Mouse (Mus musculus) heart, embryonic 11.5 days (tissue): ENCODE results near the gene Ddx4. TPM values are rescaled to one million over a fixed set of nuclear protein-coding genes. Genes with fewer than 3 reads are reported as not detected.
A peak's percentile ranks its signal among the peaks of the same experiment; 100 is the strongest.

Source experiments
- ATAC-seq: fragments of 200-750 bp; cut with Nextera tagmentation; replicated peaks from 2 replicates; pipeline ENCODE4 v1.8.0; 2017; ENCODE audit warnings: moderate library complexity; ENCODE audit not compliant: insufficient number of reproducible peaks, low FRiP score, low TSS enrichment
- H3K27ac ChIP-seq: fragments of 300-500 bp; sonication (generic); 2 replicates; pipeline ENCODE4 v1.5.1; 2014; ENCODE audit warnings: mild to moderate bottlenecking, low read depth, low read length
- H3K27me3 ChIP-seq: fragments of 300-500 bp; sonication (generic); 2 replicates; pipeline ENCODE4 v1.6.1; 2014; ENCODE audit warnings: mild to moderate bottlenecking, low read length, mixed read lengths; ENCODE audit not compliant: control insufficient read depth, insufficient read depth
- H3K36me3 ChIP-seq: fragments of 300-500 bp; sonication (generic); 2 replicates; pipeline ENCODE4 v1.6.1; 2014; ENCODE audit warnings: mild to moderate bottlenecking, low read length, moderate library complexity, mixed read lengths; ENCODE audit not compliant: control insufficient read depth, insufficient read depth
- H3K4me1 ChIP-seq: fragments of 300-500 bp; sonication (generic); 2 replicates; pipeline ENCODE4 v1.6.1; 2014; ENCODE audit warnings: low read length; ENCODE audit not compliant: control insufficient read depth, insufficient read depth
- H3K4me2 ChIP-seq: fragments of 300-500 bp; sonication (generic); 2 replicates; pipeline ENCODE4 v1.6.1; 2014; ENCODE audit warnings: mild to moderate bottlenecking, moderate library complexity
- H3K4me3 ChIP-seq: fragments of 300-500 bp; sonication (generic); 2 replicates; pipeline ENCODE4 v1.5.1; 2014; ENCODE audit warnings: low read depth, low read length
- H3K9ac ChIP-seq: fragments of 300-500 bp; sonication (generic); 2 replicates; pipeline ENCODE4 v1.6.1; 2014; ENCODE audit warnings: mild to moderate bottlenecking, low read depth, low read length, moderate library complexity
- H3K9me3 ChIP-seq: fragments of 300-500 bp; sonication (generic); replicated peaks from 2 replicates; pipeline ENCODE4 v1.6.1; 2016; ENCODE audit warnings: low read length; ENCODE audit not compliant: control insufficient read depth
- whole genome bisulfite sequencing: fragments of 180-500 bp; shearing (Covaris S2); extraction: QIAGEN DNeasy Blood & Tissue Kit; methylation state at CpG from one replicate; pipeline ENCODE4 v1.1.7; 2014; ENCODE audit not compliant: insufficient replicate concordance; 5-methylcytosine and 5-hydroxymethylcytosine counted together
- polyA plus RNA-seq: library from polyadenylated mRNA; unstranded; fragments of >200 nt; fragmentation: Nextera tagmentation; extraction: Ambion mirVana; gene quantifications from 2 replicates; pipeline ENCODE4 v1.2.1, GENCODE M21; 2014

Ddx4 gene
- polyA plus RNA-seq, result 1.2 TPM in 2 replicates

DNA sequence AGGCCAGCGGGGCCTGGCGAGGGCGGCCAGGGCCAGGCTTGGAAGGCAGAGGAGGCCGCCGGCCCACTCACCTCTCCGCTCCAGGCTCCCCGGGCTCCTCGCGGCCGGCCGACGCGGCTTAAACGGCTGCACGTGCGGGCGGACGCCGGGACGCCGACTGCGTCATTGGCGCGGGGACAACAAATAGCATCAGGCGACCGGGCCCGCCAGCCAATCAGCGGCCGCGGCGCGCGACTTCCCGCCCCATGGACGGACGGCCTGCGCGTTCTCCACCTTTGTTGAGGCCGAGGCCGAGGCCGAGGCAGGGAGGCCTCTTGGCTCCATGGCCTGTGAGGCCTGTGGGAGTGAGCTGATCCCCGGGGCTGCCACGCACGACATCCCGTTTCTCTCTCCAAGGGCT is at the start of gene Ddx4:
TSS of gene Ddx4 (minus strand) at position 271 of the 400 bp plus-strand sequence.
- Histone ChIP-seq H3K9me3 (peaks cover 7% of the 10 kb centered on the region), H3K36me3 (no peaks in the 10 kb centered on the region), H3K4me3 (no peak within 1 kb of the TSS), H3K27me3 (no peaks in the 10 kb centered on the region), H3K9ac (no peak within 1 kb of the TSS), H3K27ac (no peak within 1 kb of the TSS), H3K4me1 (no peaks in the 10 kb centered on the region), H3K4me2 (peak within 1 kb of the TSS; percentile 40)
- 57% methylated on average over 45 of the region's 45 CpGs for whole genome bisulfite sequencing
- no peak for ATAC-seq

DNA sequence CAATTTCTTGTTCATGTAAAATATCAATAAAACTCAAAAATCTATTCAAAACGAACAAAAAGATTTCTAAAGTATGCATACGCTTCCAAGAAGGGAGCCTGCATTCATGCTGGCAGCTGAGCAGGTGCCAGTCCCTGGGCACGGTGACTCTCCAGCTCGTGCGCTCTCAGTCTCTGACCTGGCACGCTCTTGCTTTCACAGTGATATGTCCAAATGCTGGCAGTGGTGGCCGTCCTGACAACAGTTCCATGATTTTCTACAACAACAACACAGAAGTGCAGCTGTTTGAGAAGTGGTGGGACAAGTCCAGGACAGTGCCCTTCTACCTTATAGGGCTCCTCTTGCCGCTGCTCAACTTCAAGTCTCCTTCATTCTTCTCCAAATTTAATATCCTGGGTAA is 49.0 kb upstream of the Ddx4 start:
- WGBS, result 83% methylated on average over 8 of the region's 8 CpGs
- H3K9me3 ChIP-seq, result no peaks in the 10 kb centered on the region

DNA sequence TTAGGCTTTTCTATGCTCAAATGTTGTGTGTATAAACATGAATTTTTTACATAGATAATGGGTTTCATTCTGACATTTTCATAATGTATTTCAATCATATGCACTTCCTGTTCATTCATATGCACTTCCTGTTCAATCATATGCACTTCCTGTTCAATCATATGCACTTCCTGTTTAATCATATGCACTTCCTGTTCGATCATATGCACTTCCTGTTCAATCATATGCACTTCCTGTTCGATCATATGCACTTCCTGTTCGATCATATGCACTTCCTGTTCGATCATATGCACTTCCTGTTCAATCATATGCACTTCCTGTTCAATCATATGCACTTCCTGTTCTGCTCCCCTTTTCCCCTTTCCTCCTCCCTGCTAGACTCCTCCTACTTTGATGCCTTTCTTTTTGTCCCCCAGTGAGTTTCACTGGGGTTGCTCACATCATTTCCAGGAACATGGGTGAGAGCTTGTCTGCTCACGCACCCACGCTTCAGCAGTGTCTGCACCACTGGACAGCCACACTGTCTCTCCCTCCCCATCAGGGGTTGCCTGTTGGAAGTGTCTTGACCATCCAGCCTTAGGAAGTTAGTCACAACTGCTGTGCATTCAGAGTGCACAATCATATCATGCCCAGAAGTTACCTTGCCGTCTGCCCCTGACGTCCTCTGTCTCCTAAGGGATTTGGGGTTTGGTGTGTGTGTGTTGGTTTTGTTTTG is 43.4 kb upstream of the Ddx4 start:
- no peak for ATAC-seq
- H3K4me2 ChIP-seq, result no peak overlapping the region
- 91% methylated on average over 8 of the region's 8 CpGs for WGBS
- H3K36me3 ChIP-seq, result peaks cover 9% of the 10 kb centered on the region
- H3K9me3 ChIP-seq, result peaks cover 3% of the 10 kb centered on the region; the same call in 1 of the 2 replicates
- H3K27ac ChIP-seq, result no peak overlapping the region
- no peak overlapping the region for H3K4me3 ChIP-seq
- H3K9ac ChIP-seq, result no peak overlapping the region
- no peaks in the 10 kb centered on the region for H3K27me3 ChIP-seq
- H3K4me1 ChIP-seq, result no peaks in the 10 kb centered on the region

More for the DNA sequence above, 49.0 kb upstream of the Ddx4 start:
- H3K9ac ChIP-seq, result no peak overlapping the region
- H3K4me1 ChIP-seq, result no peaks in the 10 kb centered on the region
- no peak overlapping the region for H3K4me3 ChIP-seq
- ATAC-seq, result no peak
- no peak overlapping the region for H3K4me2 ChIP-seq
- 0 out of 2 replicates have a peak, but pooled peaks cover 3% of the 10 kb centered on the region for H3K36me3 ChIP-seq
- no peaks in the 10 kb centered on the region for H3K27me3 ChIP-seq
- H3K27ac ChIP-seq, result no peak overlapping the region

DNA sequence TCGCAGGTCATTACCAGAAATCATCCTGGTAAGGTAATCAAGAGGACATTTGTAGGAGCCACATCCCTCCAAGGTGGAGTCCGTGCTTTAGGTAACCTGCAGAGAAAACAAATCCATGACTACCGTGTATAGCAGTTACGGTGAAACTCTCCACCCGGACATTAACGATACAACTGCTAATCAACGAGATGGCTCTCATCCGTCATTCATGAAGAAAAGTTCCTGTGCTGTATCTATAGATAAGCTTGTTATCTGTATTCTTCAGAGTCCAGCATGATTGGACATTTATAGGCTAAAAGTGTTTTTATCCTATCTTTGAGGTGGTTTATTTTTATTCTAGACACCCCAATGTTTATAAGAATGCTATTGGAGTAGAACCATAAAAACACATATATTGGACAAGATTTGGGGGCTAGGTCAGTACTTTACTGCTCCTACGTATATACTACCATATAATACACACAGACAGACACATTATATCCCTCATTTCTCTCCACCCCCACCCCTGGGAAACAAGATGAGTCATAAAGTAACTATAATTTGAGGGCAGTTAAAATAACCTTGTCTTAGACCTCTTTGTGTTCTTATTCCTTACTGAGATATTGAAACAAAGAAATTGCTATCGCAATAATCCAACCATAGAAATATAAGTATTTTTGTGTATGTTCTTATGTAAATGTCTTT is 40.7 kb upstream of the Ddx4 start:
- H3K27ac ChIP-seq, result no peak overlapping the region
- H3K9me3 ChIP-seq, result peaks cover 3% of the 10 kb centered on the region; the same call in 1 of the 2 replicates
- no peak overlapping the region for H3K9ac ChIP-seq
- H3K4me1 ChIP-seq, result no peaks in the 10 kb centered on the region
- no peak for ATAC-seq
- H3K4me3 ChIP-seq, result no peak overlapping the region
- no peak overlapping the region for H3K4me2 ChIP-seq
- WGBS, result 76% methylated on average over 10 of the region's 10 CpGs
- H3K36me3 ChIP-seq, result peaks cover 6% of the 10 kb centered on the region
- no peaks in the 10 kb centered on the region for H3K27me3 ChIP-seq

DNA sequence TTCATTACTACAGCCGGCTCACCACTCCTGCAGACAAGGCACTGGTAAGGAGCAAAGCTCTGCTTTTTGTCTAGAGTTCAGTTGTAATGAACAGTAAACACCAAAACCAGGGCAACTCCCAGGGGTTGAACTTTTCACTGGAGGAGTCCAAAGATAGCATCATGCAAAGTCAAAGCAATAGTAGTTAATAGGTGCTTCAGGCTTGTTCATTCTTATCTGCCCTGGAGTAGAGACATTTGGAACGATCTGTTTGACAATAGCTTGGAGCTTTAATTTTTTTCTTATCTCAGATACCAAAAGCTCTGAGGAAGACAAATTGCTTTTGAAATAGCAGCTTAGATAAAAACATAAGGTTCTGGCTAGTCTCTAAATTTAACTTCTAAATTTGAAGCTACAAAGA is 33.9 kb upstream of the Ddx4 start:
- Histone ChIP-seq H3K9me3 (no peaks in the 10 kb centered on the region), H3K4me2 (no peak overlapping the region), H3K4me1 (peaks cover 6% of the 10 kb centered on the region), H3K4me3 (no peak overlapping the region), H3K27ac (no peak overlapping the region), H3K9ac (no peak overlapping the region), H3K27me3 (no peaks in the 10 kb centered on the region), H3K36me3 (no peaks in the 10 kb centered on the region)
- ATAC-seq, result no peak
- 30% methylated on average over 2 of the region's 2 CpGs for WGBS

DNA sequence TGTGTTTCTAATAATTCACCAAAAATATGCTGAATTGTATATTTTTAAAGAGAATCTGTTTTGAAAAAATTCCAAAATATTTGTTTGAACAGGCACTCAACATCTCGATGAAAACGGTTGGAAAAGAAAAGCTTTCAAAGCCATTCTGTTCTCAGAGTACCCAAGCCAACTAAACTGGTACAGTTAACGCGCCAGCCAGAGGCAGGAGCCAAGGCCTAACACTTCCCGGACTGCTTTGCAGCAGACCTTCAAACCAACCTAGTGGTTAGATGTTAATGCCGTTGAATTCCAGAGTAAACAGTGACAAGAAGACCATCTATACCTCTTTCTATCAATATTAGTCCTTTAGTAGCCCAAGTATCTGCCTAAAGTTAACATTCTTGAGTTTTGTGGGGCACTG is 31.7 kb upstream of the Ddx4 start:
- Histone ChIP-seq H3K9me3 (no peaks in the 10 kb centered on the region), H3K4me2 (no peak overlapping the region), H3K36me3 (no peaks in the 10 kb centered on the region), H3K4me3 (no peak overlapping the region), H3K9ac (no peak overlapping the region), H3K27me3 (no peaks in the 10 kb centered on the region), H3K27ac (no peak overlapping the region), H3K4me1 (peaks cover 6% of the 10 kb centered on the region)
- no peak for ATAC-seq
- WGBS, result 85% methylated on average over 6 of the region's 6 CpGs

DNA sequence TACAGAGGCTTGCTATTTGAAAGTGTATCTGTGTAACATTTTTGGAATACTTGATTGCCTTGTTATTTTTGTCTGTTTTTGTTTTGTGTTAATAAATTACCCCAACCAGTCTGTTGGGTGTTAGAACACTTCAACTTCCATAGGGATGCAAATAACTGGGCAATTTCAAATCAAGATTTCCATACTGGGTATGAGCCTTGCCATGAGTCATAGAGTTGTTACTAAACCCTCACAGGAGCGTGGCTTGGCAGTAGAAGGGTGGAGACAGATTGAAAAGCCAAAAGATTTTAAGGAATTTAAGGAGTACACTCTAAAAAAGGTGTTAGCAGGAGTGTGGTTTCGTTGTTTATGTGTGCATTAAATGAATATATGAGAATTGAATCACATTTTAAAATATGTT is 31.0 kb upstream of the Ddx4 start:
- no peaks in the 10 kb centered on the region for H3K27me3 ChIP-seq
- peaks cover 6% of the 10 kb centered on the region for H3K4me1 ChIP-seq
- H3K9ac ChIP-seq, result no peak overlapping the region
- no peak overlapping the region for H3K4me3 ChIP-seq
- no peak overlapping the region for H3K27ac ChIP-seq
- H3K36me3 ChIP-seq, result peaks cover 2% of the 10 kb centered on the region; the same call in 1 of the 2 replicates
- ATAC-seq, result no peak
- H3K9me3 ChIP-seq, result no peaks in the 10 kb centered on the region
- H3K4me2 ChIP-seq, result no peak overlapping the region
- 63% methylated on average over 2 of the region's 2 CpGs for WGBS

DNA sequence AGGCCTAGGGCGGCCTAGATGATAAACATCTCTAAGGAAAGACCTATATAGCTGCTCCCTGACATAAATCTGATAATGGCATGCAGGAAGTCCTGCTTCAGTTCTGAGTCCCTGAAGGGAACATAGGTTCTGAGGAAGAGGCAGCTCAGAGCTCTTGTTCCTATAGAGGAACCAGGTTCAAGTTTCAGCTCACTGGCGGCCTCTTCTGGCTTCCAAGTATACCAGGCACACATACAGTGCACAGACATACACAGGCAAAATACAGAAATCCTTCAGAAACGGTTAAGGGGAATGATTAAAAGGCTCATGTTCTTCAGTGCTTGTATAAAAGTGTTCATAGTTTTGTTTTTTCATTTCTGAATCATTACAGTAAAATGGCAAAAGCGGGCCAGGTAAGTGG is 25.9 kb upstream of the Ddx4 start:
- 87% methylated on average over 4 of the region's 4 CpGs for WGBS
- Histone ChIP-seq H3K27ac (no peak overlapping the region), H3K9me3 (no peaks in the 10 kb centered on the region), H3K27me3 (no peaks in the 10 kb centered on the region), H3K9ac (no peak overlapping the region), H3K36me3 (peaks cover 2% of the 10 kb centered on the region; the same call in 1 of the 2 replicates), H3K4me1 (no peaks in the 10 kb centered on the region), H3K4me3 (no peak overlapping the region), H3K4me2 (no peak overlapping the region)
- no peak for ATAC-seq
